Mouse (Mus musculus) lung, postnatal 14 days (tissue): ENCODE data around the gene Gm21836.
"Not testable (repeated sequence)": the region's sequence is repeated elsewhere in the genome, so short reads cannot be mapped to it uniquely, and the experiment has no call there.

Experiments used
- DNase-seq: peaks from one replicate; pipeline ENCODE4 v3.0.0; 2021

Gm21836 gene

DNA sequence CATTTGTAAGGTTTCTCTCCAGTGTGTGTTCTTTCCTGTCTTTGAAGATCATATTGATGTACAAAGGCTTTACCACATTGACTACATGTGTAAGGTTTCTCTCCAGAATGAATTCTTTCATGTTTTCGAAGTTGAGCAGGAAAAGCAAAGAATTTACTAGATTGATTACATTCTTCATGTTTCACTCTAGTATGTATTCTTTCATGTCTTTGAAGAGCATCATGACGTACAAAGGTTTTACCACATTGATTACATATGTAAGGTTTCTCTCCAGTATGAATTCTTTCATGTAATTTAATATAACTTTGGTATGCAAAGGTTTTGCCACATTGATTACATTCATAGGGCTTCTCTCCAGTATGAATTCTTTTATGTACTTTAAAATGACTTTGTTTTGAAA, at the start of gene Gm21836:
Gene Gm21836 (minus strand): TSS at position 101 of the 400 bp plus-strand sequence.
- DNase-seq: not testable (repeated sequence)

- DNase-seq: not testable (repeated sequence)
Measured at GRCm38 (mm10) chr9:124480361-124480980, 13.1 kb downstream of the Gm21836 start.

- DNase-seq: peak; percentile 82
Measured at GRCm38 (mm10) chr9:124478081-124478480, 15.5 kb downstream of the Gm21836 start.

DNA sequence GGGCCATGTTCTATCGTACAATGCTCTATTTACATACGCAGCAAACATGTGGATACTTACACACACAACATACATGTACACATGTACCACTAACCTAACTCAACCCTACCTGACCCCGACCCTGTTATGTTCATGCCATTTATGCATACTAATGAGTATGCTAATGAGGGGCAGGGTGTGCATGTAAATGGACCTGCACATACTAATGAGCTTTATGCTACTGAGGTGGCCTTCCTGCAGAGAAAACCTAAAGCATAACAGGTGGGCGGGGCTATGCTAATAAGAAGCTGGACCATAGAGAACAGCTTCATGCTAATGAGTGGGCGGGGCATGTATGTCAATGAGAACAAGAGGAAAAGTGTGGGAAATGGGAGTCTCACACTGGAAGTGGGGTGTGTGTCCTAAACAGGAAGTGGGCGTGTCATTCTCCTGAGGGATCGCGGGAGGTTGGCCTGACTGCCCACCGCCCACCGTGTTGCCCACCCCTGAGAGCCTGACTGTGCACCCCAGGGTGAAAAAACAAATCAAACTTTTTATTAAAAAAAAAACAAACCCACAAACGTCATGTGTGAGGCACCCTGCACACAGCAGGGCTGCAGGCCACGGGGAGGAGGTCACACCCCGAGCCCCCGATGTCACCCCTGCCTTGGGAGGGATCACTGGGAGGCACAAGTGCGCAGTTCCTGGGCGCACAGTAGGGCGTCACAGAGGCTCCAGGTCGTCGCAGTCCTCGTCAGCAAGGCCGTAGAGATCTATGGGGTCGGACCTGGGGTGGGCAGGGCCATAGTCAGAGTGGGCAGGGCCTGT, 17.3 kb downstream of the Gm21836 start, which contains the start of gene Ppp2r3d:
Gene Ppp2r3d (minus strand): TSS at position 803 of the 807 bp plus-strand sequence.
- DNase-seq: no peak

- DNase-seq: no peak
Measured at GRCm38 (mm10) chr9:124475689-124476088, 17.9 kb downstream of the Gm21836 start.

DNA sequence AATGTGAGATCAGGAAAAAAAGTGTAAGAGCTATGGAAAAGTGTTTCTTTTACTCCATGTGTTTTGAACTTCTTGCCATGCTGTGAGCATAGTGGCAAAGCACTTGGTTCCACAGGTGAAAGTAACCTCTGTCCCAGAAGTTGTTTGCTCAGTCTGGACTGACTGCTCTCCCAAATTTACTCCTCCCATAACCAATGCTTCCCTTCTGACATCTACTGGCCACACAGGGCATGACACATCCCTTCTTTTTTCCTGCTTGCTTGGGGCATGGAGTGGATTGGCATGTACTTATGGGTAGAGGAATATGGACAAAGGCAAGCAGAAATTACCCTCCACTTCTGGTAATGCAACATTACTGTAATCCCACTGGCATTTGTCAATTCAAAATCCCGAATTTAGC, 37.0 kb downstream of the Gm21836 start:
- peak; percentile 76 for DNase-seq
